ENCODE assay signal across 27 mouse cellular contexts in genomic region chr9:106461026-106461415, GRCm38 (mm10). TPM values are rescaled to one million over a fixed set of nuclear protein-coding genes. Genes with fewer than 3 reads are reported as not detected.
DNase-seq lines count a peak whose midpoint lies in the region; TF ChIP-seq lines count a peak whose summit lies in the region.
"Had no signal": no experiment of that assay in that cellular context is flagged by ENCODE, and none has a peak within 500 bp of the region (broad histone marks: within the 10 kb centered on the region; RNA-seq: fewer than 3 reads in every experiment).

No protein-coding gene starts in this region.

- H3K4me3 ChIP-seq in gastrocnemius, adult 2 months = no peak overlapping the region
- no peak overlapping the region for H3K4me3 ChIP-seq in left cerebral cortex, adult 2 months
- H3K4me3 ChIP-seq: embryonic facial prominence, embryonic 13.5 days; erythroblast, embryonic 14.5 days; forebrain, embryonic 12.5 days; liver, embryonic 12.5 days; midbrain, embryonic 12.5 days had no signal

- peak overlapping the region; percentile 28; the same call in 1 of the 2 replicates for H3K27ac ChIP-seq in gastrocnemius, adult 2 months
- peak overlapping the region; percentile 47; the same call in 1 of the 2 replicates for H3K27ac ChIP-seq in left cerebral cortex, adult 2 months
- H3K27ac ChIP-seq: embryonic facial prominence, embryonic 13.5 days; forebrain, embryonic 12.5 days; hindbrain, embryonic 14.5 days; liver, embryonic 12.5 days; midbrain, embryonic 12.5 days had no signal

- intact Hi-C loops in gastrocnemius, adult 2 months (cut with DNase I) = no loop called here
- intact Hi-C loops in left cerebral cortex, adult 2 months (cut with DNase I) = no loop called here
- intact Hi-C loops in left cerebral cortex, postnatal 14 days (cut with DNase I) = no loop called here

- DNase-seq in gastrocnemius, adult 2 months = no peak
- DNase-seq in gastrocnemius, postnatal 10 days = no peak
- no peak for DNase-seq in left cerebral cortex, adult 2 months (ENCODE audit: extremely low spot score in 1 of 2, low spot score in 2 of 2)
- DNase-seq in left cerebral cortex, postnatal 14 days (ENCODE audit: low spot score in 2 of 2) = no peak
- DNase-seq in cerebellum, adult 8-10 months = peak; percentile 56
- DNase-seq in cerebellum, adult 9-11 months = peak; percentile 71
- DNase-seq in heart, adult 9 months (ENCODE audit: low spot score in 2 of 2) = no peak
- DNase-seq: adrenal gland, postnatal 25 days; B cell, adult 2 months; gastrocnemius, postnatal 25 days; heart, adult 11 months; heart, postnatal 36 days; kidney, adult 9 months; layer of hippocampus, adult 9-11 months; liver, postnatal 0 days; lung, postnatal 36 days; right cerebral cortex, postnatal 4 days; thymus, adult 2 months; thymus, postnatal 36 days had no signal

- no peak for TF ChIP-seq CTCF in gastrocnemius, adult 2 months (IDR thresholded peaks at IDR 0.05)
- TF ChIP-seq CTCF in left cerebral cortex, adult 2 months (IDR thresholded peaks at IDR 0.05) = no peak

RNA-seq across cellular contexts. Expression of gene Gpr62, which starts 4.7 kb away (rescaled TPM):
- under 1 TPM in 1 of 2 experiments, not detected in 1; 0.15 TPM for total RNA-seq in gastrocnemius, adult 2 months (2021)
- under 1 TPM; 0.19 to 0.52 TPM for total RNA-seq in gastrocnemius, postnatal 10 days (2021)
- total RNA-seq in left cerebral cortex, adult 2 months (2021) = 1 to 10 TPM; 7.4 to 7.6 TPM
- total RNA-seq in left cerebral cortex, postnatal 14 days (2021) = 1 to 10 TPM; 3.7 to 5.8 TPM
- total RNA-seq: common myeloid progenitor, adult 5-6 weeks; heart, postnatal 36 days; megakaryocyte, adult 5-6 weeks had no signal

RNA-seq across cellular contexts. Expression of gene Pcbp4, which starts 7.9 kb away (rescaled TPM):
- total RNA-seq in gastrocnemius, adult 2 months (2021) = 10 to 100 TPM; 63.8 to 69.0 TPM
- total RNA-seq in gastrocnemius, postnatal 10 days (2021) = 10 to 100 TPM; 54.2 to 68.2 TPM
- 100 to 1,000 TPM; 202 to 207 TPM for total RNA-seq in left cerebral cortex, adult 2 months (2021)
- 100 to 1,000 TPM; 151 to 170 TPM for total RNA-seq in left cerebral cortex, postnatal 14 days (2021)

RNA-seq across cellular contexts. Expression of gene Abhd14a, which starts 13.5 kb away (rescaled TPM):
- 10 to 100 TPM; 15.9 to 19.8 TPM for total RNA-seq in gastrocnemius, adult 2 months (2021)
- total RNA-seq in gastrocnemius, postnatal 10 days (2021) = 10 to 100 TPM; 13.5 to 15.3 TPM
- total RNA-seq in left cerebral cortex, adult 2 months (2021) = 10 to 100 TPM; 38.4 to 38.6 TPM
- 10 to 100 TPM; 48.7 to 54.1 TPM for total RNA-seq in left cerebral cortex, postnatal 14 days (2021)

RNA-seq across cellular contexts. Expression of gene Abhd14b, which starts 13.8 kb away (rescaled TPM):
- 1 to 10 TPM; 4.8 to 6.1 TPM for total RNA-seq in gastrocnemius, adult 2 months (2021)
- 1 to 10 TPM; 6.3 to 7.5 TPM for total RNA-seq in gastrocnemius, postnatal 10 days (2021)
- total RNA-seq in left cerebral cortex, adult 2 months (2021) = 10 to 100 TPM; 12.2 to 14.1 TPM
- total RNA-seq in left cerebral cortex, postnatal 14 days (2021) = 1 to 10 TPM; 7.7 to 8.1 TPM

RNA-seq across cellular contexts. Expression of gene Rrp9, which starts 14.7 kb away (rescaled TPM):
- total RNA-seq in gastrocnemius, adult 2 months (2021) = 10 to 100 TPM; 23.9 to 24.7 TPM
- 10 to 100 TPM; 17.7 to 19.4 TPM for total RNA-seq in gastrocnemius, postnatal 10 days (2021)
- total RNA-seq in left cerebral cortex, adult 2 months (2021) = 10 to 100 TPM; 35.4 to 38.3 TPM
- total RNA-seq in left cerebral cortex, postnatal 14 days (2021) = 10 to 100 TPM; 34.1 to 47.5 TPM

Comparison
In these comparisons a context has a peak if more than half of its experiments do, and no peak if none do; other contexts are left out.
1. DNase-seq: peak in cerebellum, adult 8-10 months (single experiment) and cerebellum, adult 9-11 months (single experiment); none in gastrocnemius, adult 2 months (single experiment), gastrocnemius, postnatal 10 days (single experiment), left cerebral cortex, adult 2 months (0 of 2), left cerebral cortex, postnatal 14 days (0 of 2) and heart, adult 9 months (0 of 2).